Mouse (Mus musculus): ENCODE results near the gene Fyb2. TPM values are rescaled to one million over a fixed set of nuclear protein-coding genes. Genes with fewer than 3 reads are reported as not detected.
"Not testable (repeated sequence)": the region's sequence is repeated elsewhere in the genome, so short reads cannot be mapped to it uniquely, and the experiment has no call there.

Fyb2 gene
- total RNA-seq, 2 experiments from 2014 or later: 0.10 TPM; not detected in 1

DNA sequence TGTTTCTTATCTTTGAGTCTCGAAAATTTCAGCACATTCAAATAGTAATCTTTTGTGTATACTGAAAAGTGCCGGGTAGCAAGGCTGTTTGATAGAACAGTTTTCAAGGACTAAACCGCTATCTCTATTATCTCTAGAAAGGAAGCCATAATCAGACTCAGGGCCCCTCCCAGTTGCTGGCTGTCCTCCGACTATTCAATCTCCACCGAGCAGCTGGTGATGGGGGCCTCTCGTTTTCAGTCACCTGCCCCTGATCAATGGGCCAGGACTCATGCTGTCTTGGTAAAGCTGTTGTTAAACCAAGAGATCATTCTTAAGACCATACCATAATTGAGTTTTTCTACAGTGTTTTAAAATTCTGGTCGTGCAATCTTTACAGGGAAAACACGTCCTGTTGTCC, 90.9 kb downstream of the Fyb2 start:
- no peak for DNase-seq
- intact Hi-C loops (cut with DNase I): loop anchor here (5.0 kb wide), 1 partner anchor 92 kb away; the partner anchor contains the start of gene Fyb2

DNA sequence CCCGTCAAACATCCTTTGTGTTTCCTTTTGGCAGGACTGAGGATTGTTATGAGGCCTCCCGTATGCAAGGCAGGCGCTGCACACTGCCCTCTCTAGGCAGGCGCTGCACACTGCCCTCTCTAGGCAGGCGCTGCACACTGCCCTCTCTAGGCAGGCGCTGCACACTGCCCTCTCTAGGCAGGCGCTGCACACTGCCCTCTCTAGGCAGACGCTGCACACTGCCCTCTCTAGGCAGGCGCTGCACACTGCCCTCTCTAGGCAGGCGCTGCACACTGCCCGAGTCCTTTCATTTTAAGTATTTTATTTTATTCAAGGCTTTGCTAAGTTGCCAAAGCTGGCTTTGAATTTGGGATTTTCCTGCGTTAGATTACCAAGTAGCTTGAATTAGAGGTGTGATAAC, 91.4 kb downstream of the Fyb2 start:
- intact Hi-C loops (cut with DNase I): loop anchor here (5.0 kb wide), 1 partner anchor 92 kb away; the partner anchor contains the start of gene Fyb2

DNA sequence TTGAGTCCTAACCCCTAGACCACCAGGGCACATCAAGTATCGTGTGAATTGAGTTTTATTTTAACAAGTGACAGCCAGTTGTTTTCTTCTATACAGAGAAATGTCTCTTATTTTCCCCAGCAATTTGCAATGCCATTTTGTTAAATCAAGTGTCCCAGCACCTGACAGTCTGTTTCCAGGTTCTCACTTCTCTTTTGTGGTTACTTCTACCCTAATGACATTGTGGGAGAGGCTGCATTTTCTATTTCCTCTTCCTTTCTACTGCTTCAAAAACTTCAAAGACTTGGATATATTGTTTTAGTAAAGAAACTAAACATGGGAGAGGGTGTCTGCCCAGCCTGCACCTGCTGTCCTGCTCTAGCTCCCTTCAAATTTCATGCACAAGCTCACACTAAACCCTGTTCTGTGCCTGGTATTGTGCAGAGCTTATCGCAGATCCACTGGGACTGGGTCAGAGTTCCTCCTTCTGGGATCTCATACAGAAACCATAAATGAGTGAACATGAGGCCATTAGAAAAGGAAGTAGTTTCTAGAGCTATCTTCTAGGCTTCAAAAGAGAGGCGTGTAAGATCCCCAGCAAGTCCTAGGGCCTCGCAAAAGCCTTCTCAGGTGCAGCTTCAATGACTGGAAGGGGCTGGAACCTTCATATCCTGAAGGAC, 94.2 kb downstream of the Fyb2 start:
- no peak for DNase-seq
- intact Hi-C loops (cut with DNase I): no loop called here

More for the DNA sequence above, 91.4 kb downstream of the Fyb2 start:
- DNase-seq: not testable (repeated sequence)

DNA sequence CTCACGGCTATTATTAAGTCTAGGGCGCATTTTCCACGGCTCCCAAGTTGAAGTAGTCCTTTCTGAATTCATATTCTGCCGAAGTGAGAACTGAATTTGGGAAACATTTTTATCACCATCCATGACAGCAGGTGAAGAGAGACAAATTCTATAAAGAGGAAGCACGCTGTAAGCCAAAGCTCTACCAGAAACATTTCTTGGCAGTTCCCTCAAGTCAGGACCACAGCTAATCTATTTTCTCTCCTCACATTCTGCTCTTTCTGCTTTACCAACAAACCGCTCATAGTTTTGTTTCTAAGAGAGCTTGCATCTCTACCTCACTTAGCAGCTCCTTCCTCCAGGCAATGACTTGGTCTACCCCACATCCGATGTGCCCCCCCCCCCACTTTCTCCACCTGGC, 100.5 kb downstream of the Fyb2 start:
- DNase-seq: no peak
- intact Hi-C loops (cut with DNase I): no loop called here

DNA sequence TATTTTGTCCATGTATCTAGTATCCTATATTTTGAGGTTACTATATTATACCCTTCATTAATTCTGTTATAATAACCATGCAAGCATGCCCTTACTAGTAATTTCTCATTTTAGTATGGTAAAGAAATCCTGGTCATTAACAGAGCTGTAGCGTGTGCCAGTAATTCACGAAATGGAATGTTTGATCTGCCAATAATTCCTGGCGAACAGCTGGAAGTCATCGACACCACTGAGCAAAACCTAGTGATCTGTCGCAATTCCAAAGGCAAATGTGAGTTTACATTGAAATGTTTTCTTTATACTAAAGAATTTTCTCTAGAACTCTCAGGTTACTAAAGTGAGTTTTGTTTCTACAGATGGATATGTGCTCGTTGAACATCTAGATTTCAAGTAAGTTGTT, 102.2 kb downstream of the Fyb2 start:
- intact Hi-C loops (cut with DNase I): no loop called here
- no peak for DNase-seq

DNA sequence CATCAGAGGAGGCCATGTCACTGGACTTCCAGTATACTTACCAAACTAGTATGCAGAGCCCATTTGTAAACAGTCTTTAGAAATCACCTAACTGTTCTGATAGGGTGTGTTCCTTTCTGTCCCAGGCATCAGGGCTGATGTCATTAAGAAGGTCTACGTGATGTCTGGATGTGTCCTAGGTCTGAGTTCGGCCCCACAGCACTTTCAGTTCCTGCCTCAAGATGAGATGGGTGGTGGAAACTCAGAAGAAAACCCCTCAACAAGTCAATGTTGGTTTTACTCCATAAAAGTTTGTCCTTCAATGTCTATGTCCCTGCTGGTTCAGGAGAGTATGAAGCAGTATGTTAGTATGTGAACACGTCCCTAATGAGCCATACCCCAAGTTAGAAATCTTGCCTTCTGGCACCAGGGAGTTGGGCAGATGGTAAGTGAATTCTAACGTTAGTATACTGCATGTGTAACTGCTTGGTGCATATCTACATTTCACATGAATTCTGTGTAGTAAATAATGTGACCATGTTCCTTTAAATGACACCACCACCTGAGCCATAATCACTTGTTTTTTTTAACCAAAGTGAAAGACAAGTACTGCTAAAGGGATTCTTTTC, 102.9 kb downstream of the Fyb2 start:
- no peak for DNase-seq
- intact Hi-C loops (cut with DNase I): no loop called here

DNA sequence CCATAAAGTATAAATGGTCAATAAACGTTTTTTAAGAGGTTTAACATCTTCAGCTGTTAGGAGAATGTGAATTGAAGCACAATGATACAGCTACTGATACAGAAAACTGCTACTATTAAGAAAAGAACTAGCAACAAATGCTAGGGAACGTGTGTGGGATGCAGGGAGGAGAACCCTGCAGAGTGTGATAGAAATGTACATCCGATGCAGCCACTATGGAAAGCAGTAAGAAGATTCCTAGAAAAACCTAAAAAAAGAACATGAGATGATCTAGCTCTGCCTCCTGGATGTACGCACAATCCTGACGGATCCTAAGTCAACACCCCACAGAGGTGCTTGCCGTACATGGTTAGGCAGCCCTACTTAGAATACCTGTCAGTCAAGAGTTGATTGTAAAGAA, 114.0 kb downstream of the Fyb2 start:
- intact Hi-C loops (cut with DNase I): no loop called here
- no peak for DNase-seq

DNA sequence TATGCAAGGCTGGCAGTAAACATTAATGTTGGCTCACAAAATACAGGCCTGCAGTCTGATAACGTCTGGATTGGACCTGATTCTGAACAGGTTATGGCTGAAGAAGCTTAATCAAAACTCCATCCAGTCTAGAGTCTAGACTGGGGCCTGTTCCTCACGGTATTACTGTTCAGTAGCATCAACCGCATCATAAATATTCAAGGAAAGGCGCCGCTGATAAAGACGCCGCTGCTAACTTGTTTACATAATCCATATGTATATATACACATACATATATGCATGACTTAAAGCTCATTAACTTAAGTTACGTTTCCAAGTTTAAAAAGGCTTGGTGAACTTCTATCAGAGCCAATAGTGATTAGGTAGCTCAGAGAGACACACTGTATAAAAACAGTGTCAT, 117.8 kb downstream of the Fyb2 start:
- no peak for DNase-seq
- intact Hi-C loops (cut with DNase I): loop anchor here (5.0 kb wide), 1 partner anchor 1196 kb away; no protein-coding TSS in a partner anchor

DNA sequence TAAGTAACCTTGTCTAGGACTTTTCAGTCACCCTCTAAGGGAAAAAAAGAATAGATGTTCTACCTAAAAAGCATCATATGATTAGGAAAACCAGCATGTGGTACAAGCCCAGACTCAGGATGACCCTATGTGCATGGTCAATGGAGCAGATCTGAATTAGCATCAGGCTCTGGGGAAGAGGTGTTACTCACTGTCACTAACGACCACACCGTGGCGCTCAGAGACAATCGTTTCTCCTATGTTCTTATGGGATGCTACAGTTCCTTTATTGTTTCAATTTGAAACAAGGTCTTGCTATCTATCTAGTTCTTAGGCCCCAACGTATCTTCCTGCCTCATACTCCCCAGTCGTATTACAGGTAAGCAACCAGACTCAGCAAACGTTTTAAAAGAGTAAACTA, 119.9 kb downstream of the Fyb2 start:
- DNase-seq: no peak
- intact Hi-C loops (cut with DNase I): loop anchor here (5.0 kb wide), 1 partner anchor 1194 kb away; no protein-coding TSS in a partner anchor

DNA sequence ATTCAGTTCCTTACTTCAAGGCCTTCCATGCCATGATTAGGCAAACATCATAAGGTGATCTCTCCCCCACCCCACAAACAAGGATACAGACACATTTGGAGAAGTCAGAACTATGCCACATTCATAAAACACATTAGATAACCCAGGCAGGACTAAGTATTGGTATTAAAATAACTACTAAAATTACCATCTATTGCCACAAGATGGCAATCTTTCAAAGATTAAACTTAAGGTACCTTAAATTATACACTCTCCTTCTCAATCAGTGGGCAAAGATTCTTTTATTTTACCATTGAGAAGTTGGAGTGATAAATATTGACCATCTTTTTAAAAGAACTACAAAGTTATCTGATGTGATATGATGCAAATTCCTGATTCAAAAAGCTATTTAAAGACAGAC, 121.0 kb downstream of the Fyb2 start:
- DNase-seq: no peak
- intact Hi-C loops (cut with DNase I): loop anchor here (2.0 to 5.0 kb wide), 2 partner anchors 89 to 1193 kb away; no protein-coding TSS in a partner anchor

DNA sequence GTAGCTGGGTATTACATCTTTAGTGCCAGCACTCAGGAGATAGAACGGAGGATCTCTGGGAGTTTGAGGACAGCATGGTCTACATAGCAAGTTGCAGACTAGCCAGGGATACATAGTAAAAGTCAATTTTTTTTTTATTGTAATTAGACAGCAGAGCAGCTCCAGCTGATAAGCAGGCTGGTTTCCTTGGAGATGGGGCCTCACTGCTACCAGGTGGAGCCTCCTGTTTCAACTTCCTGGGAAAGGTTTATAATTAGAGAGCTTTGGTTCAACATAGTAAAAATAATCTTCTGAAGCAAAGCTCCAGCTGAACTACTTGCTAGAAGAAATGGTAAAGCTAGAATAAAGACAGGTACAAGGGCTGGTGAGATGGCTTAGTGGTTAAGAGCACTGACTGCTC, 136.8 kb downstream of the Fyb2 start:
- intact Hi-C loops (cut with DNase I): no loop called here

DNA sequence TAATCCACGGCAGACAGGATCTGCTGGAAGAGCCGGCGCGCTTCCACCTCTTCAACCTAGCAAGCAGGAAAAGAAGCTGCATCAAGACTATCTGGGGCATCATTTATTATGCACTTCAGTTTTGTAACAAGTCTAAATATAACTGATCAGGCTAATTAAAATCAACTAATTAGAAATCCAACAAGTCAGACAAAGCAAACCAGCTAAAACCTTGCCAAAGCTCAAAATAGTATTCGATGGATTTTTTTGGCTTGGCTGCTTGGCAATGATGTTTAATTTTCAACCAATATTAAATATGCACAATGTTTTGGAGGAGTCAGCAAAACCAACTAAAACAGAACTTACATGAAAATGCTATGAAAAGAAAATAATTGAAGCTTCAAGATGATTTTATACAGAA, 138.0 kb downstream of the Fyb2 start:
- no peak for DNase-seq
- intact Hi-C loops (cut with DNase I): no loop called here

More for the DNA sequence above, 136.8 kb downstream of the Fyb2 start:
- DNase-seq: no peak

Other genes starting within 250 kb of the Fyb2 start
- not detected for gene C8b, start 147.1 kb upstream of the Fyb2 start, total RNA-seq (2021)
- gene Gm17662, start 56.1 kb upstream of the Fyb2 start, total RNA-seq (2021): not detected
- gene C8a, start 37.1 kb upstream of the Fyb2 start, total RNA-seq (2021): not detected
- gene Prkaa2, start 196.4 kb downstream of the Fyb2 start, total RNA-seq (2021): 10 to 100 TPM; 71.3 to 81.0 TPM
- 10 to 100 TPM; 73.2 to 73.9 TPM for gene Plpp3, start 243.9 kb downstream of the Fyb2 start, total RNA-seq (2021)

Measured in heart, postnatal 10 days (tissue).